Mouse (Mus musculus): ENCODE results near the gene Gm9044. TPM values are rescaled to one million over a fixed set of nuclear protein-coding genes. Genes with fewer than 3 reads are reported as not detected.
"Not testable (repeated sequence)": the region's sequence is repeated elsewhere in the genome, so short reads cannot be mapped to it uniquely, and the experiment has no call there.

Gene Gm9044
- polyA plus RNA-seq, 1 experiment: not detected

GRCm38 (mm10) chr10:118294938-118295337, 37.3 kb downstream of the Gm9044 start, which contains the start of gene Iltifb:
Gene Iltifb (minus strand): TSS chr10:118295038.
- 86% methylated on average over 6 of the region's 6 CpGs for WGBS
- H3K27ac ChIP-seq (ENCODE audit: control insufficient read depth, insufficient read depth, low read depth, low read length, poor library complexity): no peak within 1 kb of the TSS
- no peaks in the 10 kb centered on the region for H3K4me1 ChIP-seq (ENCODE audit: control insufficient read depth, insufficient read depth, low read length)
- no peak for TF ChIP-seq CTCF (IDR thresholded peaks at IDR 0.05; ENCODE audit: control insufficient read depth, insufficient read depth, low read length)
- no peak for TF ChIP-seq POLR2A (IDR thresholded peaks at IDR 0.05; ENCODE audit: borderline replicate concordance, control insufficient read depth, low read depth, low read length)
- no peak within 1 kb of the TSS for H3K4me3 ChIP-seq (replicated peaks; ENCODE audit: control insufficient read depth, low read depth, low read length)

GRCm38 (mm10) chr10:118283016-118283415, 49.2 kb downstream of the Gm9044 start:
- H3K27ac ChIP-seq (ENCODE audit: control insufficient read depth, insufficient read depth, low read depth, low read length, poor library complexity); H3K4me3 ChIP-seq (replicated peaks; ENCODE audit: control insufficient read depth, low read depth, low read length); H3K4me1 ChIP-seq (ENCODE audit: control insufficient read depth, insufficient read depth, low read length): not testable (repeated sequence)
- WGBS: 59% methylated on average over 3 of the region's 5 CpGs

GRCm38 (mm10) chr10:118282565-118282964, 49.6 kb downstream of the Gm9044 start:
- not testable (repeated sequence) for H3K4me1 ChIP-seq (ENCODE audit: control insufficient read depth, insufficient read depth, low read length); H3K27ac ChIP-seq (ENCODE audit: control insufficient read depth, insufficient read depth, low read depth, low read length, poor library complexity); H3K4me3 ChIP-seq (replicated peaks; ENCODE audit: control insufficient read depth, low read depth, low read length)
- WGBS: 78% methylated on average over 7 of the region's 7 CpGs

Other genes starting within 250 kb of the Gm9044 start
- 5.3 and 17.4 TPM in 2 replicates for gene Mdm1, start 190.6 kb downstream of the Gm9044 start, polyA plus RNA-seq (2011; ENCODE audit: insufficient read depth, insufficient read length, low replicate concordance, missing spikeins)
- not detected in 2 replicates for gene Il22, start 127.5 kb downstream of the Gm9044 start, polyA plus RNA-seq (2011; ENCODE audit: insufficient read depth, insufficient read length, low replicate concordance, missing spikeins)
- not detected in 2 replicates for gene Gm32717, start 91.6 kb downstream of the Gm9044 start, polyA plus RNA-seq (2011; ENCODE audit: insufficient read depth, insufficient read length, low replicate concordance, missing spikeins)
- not detected in 2 replicates for gene Gm32802, start 73.7 kb downstream of the Gm9044 start, polyA plus RNA-seq (2011; ENCODE audit: insufficient read depth, insufficient read length, low replicate concordance, missing spikeins)
- not detected in 2 replicates for gene Iltifb, start 37.4 kb downstream of the Gm9044 start, polyA plus RNA-seq (2011; ENCODE audit: insufficient read depth, insufficient read length, low replicate concordance, missing spikeins)
- gene Gm9040, start 5.4 kb downstream of the Gm9044 start, polyA plus RNA-seq (2011; ENCODE audit: insufficient read depth, insufficient read length, low replicate concordance, missing spikeins): not detected in 2 replicates
- gene Gm9045, start 5.4 kb upstream of the Gm9044 start, polyA plus RNA-seq (2011; ENCODE audit: insufficient read depth, insufficient read length, low replicate concordance, missing spikeins): not detected in 2 replicates
- gene Gm9046, start 10.8 kb upstream of the Gm9044 start, polyA plus RNA-seq (2011; ENCODE audit: insufficient read depth, insufficient read length, low replicate concordance, missing spikeins): not detected in 2 replicates
- gene Gm9048, start 16.3 kb upstream of the Gm9044 start, polyA plus RNA-seq (2011; ENCODE audit: insufficient read depth, insufficient read length, low replicate concordance, missing spikeins): not detected in 2 replicates
- not detected in 2 replicates for gene Gm9049, start 21.7 kb upstream of the Gm9044 start, polyA plus RNA-seq (2011; ENCODE audit: insufficient read depth, insufficient read length, low replicate concordance, missing spikeins)
- gene Ifng, start 108.6 kb upstream of the Gm9044 start, polyA plus RNA-seq (2011; ENCODE audit: insufficient read depth, insufficient read length, low replicate concordance, missing spikeins): not detected in 2 replicates

Data from bone marrow, adult 2 months (tissue).